Mouse (Mus musculus) spleen, adult 18-20 months (tissue): ENCODE results near the gene Atrn.
A peak's percentile ranks its signal among the peaks of the same experiment; 100 is the strongest.

ENCODE experiments used
- DNase-seq, 2 experiments: peaks; one replicate each; pipeline ENCODE4 v3.0.0; 2022; ENCODE audit warnings: mixed read lengths in 2 of 2

Atrn gene

DNA sequence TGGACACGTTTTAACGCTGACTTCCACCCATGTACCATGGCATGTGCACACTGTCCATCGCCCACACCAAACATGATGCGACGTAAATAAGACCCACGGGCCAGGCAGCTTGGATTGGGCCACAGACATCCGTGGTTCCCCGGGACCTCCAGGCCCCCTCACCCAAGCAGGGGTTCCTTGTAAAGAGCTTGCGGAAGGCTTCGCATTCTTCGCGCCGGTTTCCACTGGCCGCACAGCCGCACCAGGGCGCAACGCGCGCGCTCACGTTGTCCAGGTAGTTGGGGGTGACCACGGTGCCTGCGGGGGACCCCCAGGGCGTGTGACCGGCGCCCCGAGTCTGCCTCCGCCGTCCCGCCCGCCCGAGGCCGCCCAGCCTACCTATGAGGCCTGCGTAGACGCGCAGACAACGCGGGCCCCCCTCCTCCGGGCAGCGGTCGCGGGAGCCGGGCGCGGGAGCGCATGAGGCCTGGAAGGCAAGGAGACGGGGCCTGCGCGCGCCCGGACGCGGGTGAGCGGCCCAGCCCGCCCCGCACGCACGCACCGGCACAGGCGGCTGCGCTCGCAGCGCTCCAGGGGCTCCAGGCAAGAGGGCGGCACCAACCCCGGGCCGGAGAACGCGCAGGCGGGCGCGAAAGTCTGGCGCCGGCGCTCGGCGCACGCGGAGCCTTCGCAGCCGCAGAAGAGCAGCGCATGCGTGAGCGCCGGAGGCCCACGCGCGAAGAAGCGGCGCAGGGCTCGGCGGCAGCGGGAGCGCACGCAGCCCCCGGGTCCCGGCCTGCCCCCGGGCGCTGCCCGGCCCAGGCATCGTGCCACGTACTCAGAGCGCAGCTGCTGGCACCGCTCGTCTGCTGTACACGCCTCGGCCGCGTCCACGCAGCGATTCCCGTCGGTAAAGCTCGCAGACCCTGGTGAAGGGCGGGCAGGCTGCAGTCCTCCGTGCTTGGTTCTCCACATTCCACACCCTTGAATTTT is 134.8 kb downstream of the Atrn start:
- no peak for DNase-seq

DNA sequence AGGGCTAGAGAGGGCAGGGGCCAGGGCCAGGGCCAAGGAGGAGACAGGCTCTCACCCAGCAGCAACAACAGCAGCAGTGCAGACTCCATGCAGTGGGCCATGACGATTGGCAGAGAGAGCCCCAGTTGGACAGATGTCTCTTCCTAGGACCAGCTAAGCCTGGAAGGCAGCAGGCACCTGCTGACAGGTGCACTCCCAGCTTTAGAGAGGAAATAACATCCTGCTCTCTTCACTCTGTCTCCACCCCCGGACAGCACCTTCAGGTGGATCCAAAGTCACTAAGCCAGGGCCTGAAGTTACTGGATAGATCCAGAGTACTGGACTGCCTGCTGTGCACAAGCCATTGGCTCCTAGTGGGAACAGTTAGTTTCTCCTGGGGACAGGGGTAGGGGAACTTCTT is 136.7 kb downstream of the Atrn start, which contains the start of gene Gfra4:
Gfra4 (minus strand) TSS at position 101 of the 400 bp plus-strand sequence.
- no peak for DNase-seq

DNA sequence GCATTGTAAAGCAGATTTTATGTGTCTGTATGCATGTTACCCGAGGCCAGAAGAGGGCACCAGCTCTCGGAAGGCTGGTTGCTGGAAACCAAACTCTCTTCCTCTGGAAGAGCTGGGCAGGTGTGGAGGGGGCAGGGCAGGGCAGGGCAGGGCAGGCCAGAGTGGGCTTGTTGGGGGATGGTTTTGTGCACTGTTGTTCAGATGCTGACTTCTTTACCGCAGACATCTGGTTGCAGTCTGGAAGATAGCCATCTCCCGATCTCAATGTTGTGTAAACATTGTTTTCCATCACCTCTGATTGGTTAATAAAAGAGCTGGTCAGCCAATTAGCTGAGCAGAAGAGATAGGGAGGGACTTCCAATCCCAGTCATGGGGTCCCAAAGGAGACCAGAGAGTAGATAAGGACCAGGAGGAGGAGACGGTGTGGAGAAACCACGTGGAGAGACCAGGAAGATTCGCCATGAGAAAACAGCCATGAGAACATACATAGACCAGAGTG is 138.1 kb downstream of the Atrn start:
- no peak for DNase-seq

DNA sequence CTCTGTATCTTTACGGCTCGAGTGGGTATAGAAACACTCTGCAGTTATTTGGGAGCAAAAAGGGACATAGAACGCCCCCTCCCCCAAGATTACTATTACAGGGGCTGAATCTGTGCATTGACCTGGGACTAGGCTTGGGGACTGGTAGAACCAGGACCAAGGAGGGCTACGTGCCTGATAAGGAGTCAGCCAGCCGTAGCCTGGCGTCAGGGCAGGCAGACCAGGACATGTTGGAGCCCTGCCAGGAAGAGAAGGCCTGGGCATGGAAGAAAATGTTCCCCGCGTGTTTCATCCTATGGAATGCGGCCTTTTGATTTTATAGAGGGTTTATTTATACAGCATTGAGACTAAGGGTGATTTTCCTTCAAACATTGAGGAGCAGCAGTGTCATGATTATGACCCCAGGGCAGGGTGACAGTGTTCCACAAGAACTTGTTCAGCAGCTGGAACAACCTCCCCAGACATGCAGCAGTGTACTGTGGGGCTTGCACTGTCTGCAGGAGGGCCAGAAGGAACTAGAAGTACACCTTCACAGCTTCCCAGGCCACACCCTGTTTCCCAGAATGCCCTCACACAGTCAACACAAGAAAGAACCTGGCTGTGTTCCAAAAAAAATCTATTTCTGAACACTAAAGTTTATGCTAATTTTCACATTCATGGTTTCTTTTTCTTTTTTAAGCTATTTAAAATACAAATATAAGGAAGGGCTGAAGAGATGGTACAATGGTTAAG is 138.9 kb downstream of the Atrn start:
- no peak for DNase-seq

DNA sequence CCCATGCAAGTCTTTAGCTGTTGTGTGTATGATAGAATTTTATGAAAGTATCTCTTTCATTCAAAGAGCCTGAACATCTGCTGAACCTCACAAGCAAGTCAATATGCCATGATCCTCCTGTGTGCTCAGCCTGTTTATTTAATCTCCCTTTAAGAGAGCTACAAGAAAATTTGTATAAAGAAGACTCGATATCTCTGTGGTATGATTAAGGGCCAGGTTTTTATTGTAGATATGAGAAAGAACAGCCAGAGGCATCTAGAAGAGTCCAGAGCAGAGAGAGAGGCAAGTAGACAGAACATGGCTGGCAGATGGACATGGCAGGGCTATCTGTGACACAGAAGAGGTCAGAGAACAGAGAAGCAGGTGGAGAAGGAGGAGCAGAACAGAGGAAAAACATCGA is 139.7 kb downstream of the Atrn start:
- no peak for DNase-seq

DNA sequence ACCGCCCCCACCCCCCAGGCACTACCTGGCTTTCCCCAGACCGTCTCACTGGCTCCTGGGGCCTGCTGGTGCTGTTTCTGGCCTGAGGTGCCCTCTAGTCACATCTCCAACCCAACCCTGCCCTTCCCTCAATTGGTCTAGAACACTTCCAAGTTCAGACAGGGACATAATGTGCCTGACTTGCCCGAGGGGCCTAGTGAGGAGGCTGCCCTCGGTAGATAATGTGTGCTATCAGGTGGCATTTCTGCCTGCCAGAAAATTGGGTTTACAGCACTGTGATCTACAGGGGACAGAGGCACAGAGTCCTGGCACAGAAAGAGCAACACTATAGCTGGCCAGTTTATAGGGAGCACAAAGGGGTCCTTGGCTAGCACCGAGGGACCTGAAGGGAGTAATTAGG is 145.7 kb downstream of the Atrn start:
- no peak for DNase-seq

DNA sequence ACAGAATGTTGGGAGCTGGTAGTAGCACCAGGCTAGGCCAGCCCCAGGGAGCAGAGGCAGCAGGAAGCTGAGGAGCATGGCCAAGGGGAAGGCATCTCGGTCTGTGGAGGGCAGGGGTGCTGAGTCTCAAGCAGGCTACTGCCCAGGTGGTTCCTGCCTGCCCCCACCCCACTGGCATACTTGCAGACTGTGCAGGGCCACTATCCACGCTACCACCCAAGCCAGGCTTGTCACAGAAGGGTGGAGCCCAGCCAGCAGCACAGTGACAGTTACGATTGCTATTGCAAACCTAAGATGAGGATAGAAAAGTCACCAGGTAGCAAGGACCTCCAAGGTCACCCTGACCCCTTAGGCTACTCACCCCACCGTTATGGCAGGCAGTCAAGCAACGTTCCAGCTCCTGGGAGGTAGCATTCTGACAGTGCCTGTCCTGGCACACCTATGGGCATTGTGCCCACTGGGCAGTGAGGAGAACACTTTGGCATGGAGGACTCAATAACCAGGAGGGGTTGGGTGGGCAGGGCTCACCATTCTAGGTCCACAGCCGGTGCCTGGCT is 146.6 kb downstream of the Atrn start:
- no peak for DNase-seq

DNA sequence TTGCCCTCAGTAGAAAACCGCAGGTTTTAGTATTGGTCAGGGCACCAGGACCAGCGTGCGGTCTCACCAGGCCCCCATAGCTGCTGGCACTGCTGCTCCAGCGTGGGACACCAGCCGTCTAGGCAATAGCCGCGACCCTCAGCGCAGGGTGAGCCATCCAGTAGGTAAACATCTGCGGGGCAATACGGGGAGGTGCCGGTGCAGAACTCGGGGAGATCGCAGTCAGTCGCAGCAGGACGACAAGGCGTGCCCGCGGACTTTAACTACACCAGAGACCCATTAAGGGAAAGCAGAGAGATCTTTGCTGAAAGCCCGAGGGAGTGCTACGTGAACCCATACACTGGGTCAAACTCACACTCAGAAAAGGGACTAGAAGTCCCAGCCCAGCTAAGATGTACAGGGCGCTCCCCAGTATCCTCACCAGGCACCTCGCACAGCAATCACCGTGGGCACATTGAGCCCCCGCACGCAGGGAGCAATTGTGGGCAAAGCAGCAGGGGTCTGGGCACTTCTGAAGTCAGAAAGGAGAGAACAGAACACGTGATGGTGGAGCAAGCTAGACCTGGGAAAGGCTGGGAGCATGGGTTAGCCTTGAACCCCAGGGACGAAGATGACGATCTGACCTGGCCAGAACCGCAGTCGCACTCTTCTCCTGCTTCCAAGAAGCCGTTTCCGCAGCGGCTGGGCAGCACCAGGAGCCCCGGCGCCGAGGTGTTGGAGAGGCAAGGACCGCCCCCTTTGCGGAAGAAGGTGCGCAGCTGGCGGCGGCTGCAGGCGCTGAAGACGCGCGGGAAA is 147.8 kb downstream of the Atrn start:
- no peak for DNase-seq

DNA sequence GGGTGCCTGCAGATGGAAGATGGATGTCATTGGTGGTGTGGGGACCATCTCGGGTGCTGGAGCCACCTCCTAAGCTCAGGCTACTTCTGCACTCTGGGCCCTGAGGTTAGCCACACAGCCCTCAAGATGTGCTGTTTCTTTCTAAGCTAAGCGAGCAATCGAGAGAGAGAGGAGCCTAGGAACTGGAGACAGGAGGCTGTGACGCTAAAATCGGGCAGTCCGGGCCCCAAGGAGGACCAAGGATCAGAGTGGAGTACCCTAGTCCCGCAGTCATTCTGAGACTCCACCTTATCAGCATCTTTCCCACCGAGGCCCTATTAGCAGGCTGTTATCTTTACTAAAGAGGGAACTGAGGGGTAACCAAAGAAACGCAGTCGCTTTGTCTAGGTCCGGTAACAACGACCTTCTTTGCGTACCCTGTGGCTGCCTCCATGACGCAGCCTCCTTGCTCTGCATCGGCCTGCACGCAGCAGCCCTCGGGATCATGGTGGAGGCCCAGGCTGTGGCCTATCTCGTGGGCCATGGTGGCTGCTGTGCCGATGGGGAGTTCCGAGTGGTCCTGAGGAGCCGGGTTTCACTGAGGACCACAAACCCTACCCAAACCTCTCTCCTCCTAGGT is 148.5 kb downstream of the Atrn start:
- no peak for DNase-seq

DNA sequence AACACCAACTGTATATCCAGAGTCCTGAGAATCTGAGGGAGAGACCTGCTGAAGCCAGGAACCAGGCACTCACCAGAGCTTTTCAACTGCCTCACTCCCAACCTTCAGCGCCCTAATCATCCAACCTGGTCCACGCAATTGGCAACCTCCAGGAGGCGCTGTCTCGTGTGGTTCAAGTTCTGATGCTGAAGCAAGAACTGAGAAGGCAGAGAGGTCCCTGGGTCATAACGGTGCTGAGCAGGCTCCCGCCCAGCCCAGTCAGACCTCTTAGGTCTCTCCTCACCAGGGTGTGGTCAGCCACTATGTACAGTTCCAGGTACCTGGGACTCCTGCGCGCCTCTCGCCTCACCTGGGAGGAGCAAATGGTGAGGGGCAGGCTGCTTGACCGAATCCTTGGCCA is 149.3 kb downstream of the Atrn start:
- peak in 1 of 2 experiments; percentile 34 for DNase-seq

DNA sequence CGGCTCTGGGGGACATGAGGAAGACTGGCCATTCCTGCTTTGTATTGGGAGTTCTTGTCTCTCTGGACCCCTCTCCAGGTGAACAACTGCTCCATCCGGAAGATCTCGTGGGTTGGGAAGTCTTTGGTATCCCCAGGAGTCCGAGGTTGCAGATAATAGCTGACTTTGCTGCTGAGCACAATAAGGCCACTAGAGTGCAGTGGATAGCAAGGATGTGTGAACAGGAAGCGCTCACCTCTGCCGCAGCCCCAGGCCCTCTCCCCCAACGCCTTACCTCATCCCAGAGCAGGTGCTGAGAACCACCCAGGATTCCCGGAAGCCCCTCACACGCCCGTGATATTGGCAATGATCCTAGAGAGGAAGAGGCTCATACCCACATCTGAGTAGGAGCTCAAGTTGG is 149.9 kb downstream of the Atrn start:
- no peak for DNase-seq

DNA sequence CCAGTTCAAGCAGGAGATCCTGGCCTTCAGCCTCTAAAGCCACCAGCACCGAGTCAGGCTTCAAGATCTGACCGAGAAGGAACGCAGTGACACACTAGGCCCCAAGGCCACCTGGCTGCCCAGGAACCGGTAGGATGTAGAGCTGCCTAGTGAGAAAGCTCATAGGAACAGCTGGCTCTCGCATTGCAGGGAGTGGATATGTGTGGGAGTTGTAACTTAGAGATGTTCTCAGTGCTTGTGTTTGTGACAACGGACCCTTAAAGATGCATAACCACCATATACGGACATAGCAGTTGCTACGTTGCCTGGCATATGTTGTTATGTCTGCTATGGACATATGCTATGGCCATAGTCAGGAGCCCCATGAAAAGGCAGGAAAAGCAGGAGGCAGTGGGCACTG is 152.4 kb downstream of the Atrn start:
- no peak for DNase-seq

DNA sequence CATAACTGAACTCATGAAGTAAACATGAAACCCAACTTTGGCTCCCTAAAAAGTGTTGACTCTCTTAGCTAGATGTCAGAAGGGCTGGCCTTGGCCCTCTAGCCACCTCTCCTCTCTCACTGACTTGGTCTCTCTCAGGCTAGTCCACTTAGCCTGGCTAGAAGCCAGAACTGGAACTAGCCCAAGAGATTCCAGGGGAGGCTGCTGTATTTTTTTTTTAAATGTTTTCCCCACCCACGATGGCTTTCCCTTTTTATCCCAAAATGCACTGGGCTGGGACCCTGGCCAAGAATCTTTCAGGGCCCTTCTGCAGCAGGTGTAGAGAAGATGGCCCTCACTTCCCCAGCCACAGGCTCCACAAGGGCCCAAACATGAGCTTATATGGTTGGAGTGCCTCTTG is 153.1 kb downstream of the Atrn start:
- DNase-seq = no peak

DNA sequence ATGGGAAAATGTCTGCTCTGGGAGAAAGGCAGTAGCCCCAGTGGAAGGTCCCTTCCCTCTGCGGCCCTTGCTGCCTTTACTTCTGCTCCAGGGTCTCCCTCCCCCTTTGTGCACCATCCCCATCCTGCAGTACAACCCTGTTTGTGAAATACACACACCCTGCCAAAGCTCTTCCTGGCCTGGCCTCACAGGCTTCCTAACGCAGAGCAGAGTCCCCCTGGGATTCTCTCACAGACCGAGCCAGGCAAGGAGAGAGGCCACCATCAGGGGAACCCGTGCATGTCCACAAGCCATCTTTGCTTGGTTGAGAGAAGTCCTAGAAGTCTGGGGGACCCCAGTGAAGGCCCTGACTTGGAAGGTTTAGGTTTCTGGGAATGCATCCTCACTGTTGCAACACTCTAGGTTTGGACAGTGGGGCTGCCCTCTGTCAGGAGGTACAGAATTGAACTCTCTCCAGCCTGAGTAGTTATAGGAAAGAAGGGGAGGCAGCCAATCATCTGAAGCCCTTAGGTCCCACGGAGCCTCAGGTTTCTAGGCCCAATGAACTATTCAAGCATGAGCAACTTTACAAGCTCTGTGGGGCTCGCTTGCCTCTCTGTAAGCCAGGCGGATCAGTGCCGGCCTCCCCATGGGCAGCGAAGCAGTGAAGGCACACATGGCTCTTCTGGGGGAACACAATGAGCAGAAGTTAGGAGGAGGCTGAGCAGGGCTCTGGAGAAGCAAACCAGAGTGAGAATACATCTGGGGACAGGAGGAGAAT is 153.7 kb downstream of the Atrn start:
- DNase-seq = no peak

DNA sequence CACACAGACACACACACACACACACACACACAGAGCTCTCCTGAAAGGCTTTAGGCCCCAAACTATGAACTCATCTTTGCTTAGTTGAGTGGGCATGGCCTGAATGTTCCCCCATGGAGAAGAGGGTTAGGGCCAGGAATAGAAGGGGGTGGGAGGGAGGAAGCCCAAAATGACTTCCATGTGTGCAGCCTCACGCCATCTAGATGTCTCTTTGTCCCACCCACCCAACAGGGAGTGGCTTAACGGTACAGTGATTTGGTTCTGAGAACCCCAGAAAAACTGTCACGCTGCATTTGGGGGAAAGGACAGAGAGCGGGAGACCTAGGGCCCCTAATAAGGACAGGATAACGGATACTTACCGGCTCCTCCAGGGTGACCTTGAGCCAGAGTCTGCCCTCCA is 154.5 kb downstream of the Atrn start:
- no peak for DNase-seq

DNA sequence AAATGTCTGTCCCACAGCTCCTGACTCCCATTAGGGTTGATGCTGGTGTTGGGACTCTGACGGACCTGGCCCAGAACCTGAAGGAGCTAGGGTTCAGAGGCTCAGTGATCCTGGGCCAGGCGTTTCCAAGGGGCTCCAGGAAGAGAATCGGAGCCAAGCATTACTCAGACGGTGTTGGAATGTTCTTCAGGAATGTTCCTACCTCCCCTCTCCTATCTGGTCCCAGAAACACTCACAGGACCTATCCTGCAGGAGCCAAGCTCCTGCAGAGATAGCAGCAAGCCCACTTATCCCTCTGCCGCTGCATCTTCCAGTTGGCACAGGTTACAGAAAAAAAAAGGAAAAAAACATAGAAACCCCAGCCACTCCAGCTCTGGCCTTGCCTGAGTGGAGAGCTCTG is 155.3 kb downstream of the Atrn start:
- DNase-seq = no peak

DNA sequence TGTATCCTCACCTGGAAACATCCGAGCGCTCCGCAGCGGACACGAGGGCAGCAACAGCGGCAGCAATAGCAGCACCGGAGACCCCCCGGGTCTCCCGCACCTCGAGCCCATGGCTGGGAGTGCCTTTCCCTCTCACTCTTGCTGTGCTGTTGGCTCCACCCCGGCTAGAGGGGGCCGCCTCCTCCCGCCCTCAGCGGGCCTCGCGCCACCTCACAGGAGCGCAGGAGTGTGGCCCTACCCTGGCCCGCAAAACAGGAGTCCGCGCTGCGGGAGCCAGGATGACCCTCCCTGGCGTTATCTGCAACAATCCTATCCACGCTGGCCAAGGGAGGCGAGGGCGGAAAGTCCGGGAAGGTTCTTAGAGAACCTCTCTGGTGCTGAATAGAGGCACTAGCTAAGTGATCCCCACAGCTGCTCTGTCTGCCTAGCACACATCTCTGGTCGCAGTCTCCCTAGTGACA is 157.1 kb downstream of the Atrn start, which contains the start of gene Adam33:
Adam33 (minus strand) TSS at position 411 of the 461 bp plus-strand sequence.
- DNase-seq = no peak

DNA sequence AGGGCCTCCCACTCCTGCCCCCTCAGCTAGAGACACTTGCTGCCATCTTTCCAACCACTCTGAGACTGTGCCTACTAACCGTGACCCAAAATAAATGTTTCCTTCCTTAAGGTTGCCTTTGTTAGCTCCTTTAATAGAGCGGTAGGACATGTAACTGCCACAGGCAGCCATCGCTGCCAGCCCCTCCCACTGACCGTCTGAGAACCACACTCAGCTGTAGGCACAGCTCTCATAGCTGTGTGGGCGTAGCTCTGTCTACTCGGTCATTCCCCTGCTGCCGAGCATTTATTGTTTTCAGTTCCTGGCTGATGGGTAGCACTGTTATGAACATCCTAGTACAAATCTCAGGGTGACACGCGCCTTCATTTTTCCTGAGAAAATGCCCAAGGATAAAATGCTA is 160.0 kb downstream of the Atrn start:
- DNase-seq = no peak

DNA sequence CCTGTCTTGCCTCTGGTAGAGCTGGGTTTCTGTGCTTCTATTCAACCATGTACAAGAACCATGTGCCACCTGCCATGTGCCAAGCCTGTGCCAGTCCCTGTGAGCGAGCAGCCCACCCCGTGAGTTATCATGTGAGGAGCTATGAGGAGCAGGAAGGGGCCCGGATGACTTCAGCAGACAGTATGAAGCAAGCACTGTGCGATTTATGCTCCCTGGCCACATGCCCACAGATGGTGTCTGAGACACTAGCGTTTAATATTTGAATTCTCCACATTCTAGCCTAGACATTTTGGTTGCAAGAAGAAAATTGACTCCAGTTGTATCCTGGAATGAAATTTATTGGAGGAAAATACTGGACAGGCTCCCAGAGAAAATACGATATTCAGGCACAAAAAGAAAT is 161.2 kb downstream of the Atrn start:
- DNase-seq = no peak

DNA sequence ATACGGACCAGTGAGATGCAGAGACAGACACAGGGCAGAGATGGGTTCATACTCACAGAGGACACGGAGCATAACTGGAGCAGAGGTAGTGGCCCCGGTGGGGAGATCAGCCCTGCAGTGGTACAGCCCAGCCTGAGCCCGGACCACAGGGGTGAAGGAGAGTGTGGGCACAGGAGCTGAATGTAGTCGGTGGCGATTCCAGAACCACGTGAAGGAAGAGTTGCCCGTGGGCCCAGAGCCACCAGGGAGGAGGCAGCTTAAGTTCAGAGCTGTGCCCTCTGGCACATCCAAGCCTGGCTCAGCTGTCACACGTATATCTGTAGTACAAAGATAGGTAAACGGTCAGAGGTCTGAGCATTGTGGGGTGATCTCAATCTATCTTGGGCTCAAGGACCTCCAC is 166.2 kb downstream of the Atrn start:
- no peak for DNase-seq
